Mouse (Mus musculus) megakaryocyte, adult 5-6 weeks (primary cell): ENCODE measurements at regions not wholly inside any gene's neighbourhood (a gene's known extent, or its start where the extent isn't known, plus 50 kb on each side); places are given as distances from the start of the nearest gene placed in this dataset.

Experiments used
- ATAC-seq: 2 replicates; pipeline ENCODE4 v1.8.0; 2016; ENCODE audit warnings: mild to moderate bottlenecking, inconsistent platforms; ENCODE audit not compliant: poor library complexity, severe bottlenecking

- no peak for ATAC-seq
Measured at GRCm38 (mm10) chr17:4642046-4642445, 352.1 kb upstream of the Arid1b start.

GRCm38 (mm10) chr17:4643343-4643742 is 350.8 kb upstream of the Arid1b start:
- ATAC-seq = no peak

- no peak for ATAC-seq
Measured at GRCm38 (mm10) chr17:4648603-4649002, 345.5 kb upstream of the Arid1b start.

GRCm38 (mm10) chr17:4654221-4654620 is 339.9 kb upstream of the Arid1b start:
- ATAC-seq = no peak

- no peak for ATAC-seq
Measured at GRCm38 (mm10) chr17:4661996-4662395, 332.1 kb upstream of the Arid1b start.

GRCm38 (mm10) chr17:4668511-4668910 is 325.6 kb upstream of the Arid1b start:
- ATAC-seq = no peak

- ATAC-seq = no peak
Measured at GRCm38 (mm10) chr17:4673271-4673670, 320.9 kb upstream of the Arid1b start.

GRCm38 (mm10) chr17:4706421-4706820 is 287.7 kb upstream of the Arid1b start:
- ATAC-seq = no peak

GRCm38 (mm10) chr17:4721061-4721460 is 273.1 kb upstream of the Arid1b start:
- no peak for ATAC-seq

GRCm38 (mm10) chr17:4724031-4724430 is 270.1 kb upstream of the Arid1b start:
- ATAC-seq = no peak

GRCm38 (mm10) chr17:4726331-4726741 is 267.8 kb upstream of the Arid1b start:
- ATAC-seq = no peak

GRCm38 (mm10) chr17:4734412-4734881 is 259.7 kb upstream of the Arid1b start:
- ATAC-seq = no peak

- no peak for ATAC-seq
Measured at GRCm38 (mm10) chr17:4735185-4735584, 258.9 kb upstream of the Arid1b start.

GRCm38 (mm10) chr17:4736689-4737088 is 257.4 kb upstream of the Arid1b start:
- ATAC-seq = no peak

GRCm38 (mm10) chr17:4738717-4739485 is 255.2 kb upstream of the Arid1b start:
- no peak for ATAC-seq

- no peak for ATAC-seq
Measured at GRCm38 (mm10) chr17:4740784-4741183, 253.3 kb upstream of the Arid1b start.

- ATAC-seq = peak; percentile 98
Measured at GRCm38 (mm10) chr17:4742314-4742713, 251.8 kb upstream of the Arid1b start.

GRCm38 (mm10) chr17:4762956-4763355 is 231.2 kb upstream of the Arid1b start:
- ATAC-seq = no peak

GRCm38 (mm10) chr17:4765723-4766122 is 228.4 kb upstream of the Arid1b start:
- ATAC-seq = no peak

- ATAC-seq = no peak
Measured at GRCm38 (mm10) chr17:4767947-4768522, 226.1 kb upstream of the Arid1b start.

- no peak for ATAC-seq
Measured at GRCm38 (mm10) chr17:4769284-4769683, 224.8 kb upstream of the Arid1b start.

- no peak for ATAC-seq
Measured at GRCm38 (mm10) chr17:4770052-4770451, 224.1 kb upstream of the Arid1b start.
